Mouse (Mus musculus): Measurements from ENCODE around the gene Susd1. TPM values are rescaled to one million over a fixed set of nuclear protein-coding genes. Genes with fewer than 3 reads are reported as not detected.

Susd1 gene
- total and polyA plus RNA-seq, 3 experiments: 1.6 to 6.1 (median 4.1) TPM

DNA sequence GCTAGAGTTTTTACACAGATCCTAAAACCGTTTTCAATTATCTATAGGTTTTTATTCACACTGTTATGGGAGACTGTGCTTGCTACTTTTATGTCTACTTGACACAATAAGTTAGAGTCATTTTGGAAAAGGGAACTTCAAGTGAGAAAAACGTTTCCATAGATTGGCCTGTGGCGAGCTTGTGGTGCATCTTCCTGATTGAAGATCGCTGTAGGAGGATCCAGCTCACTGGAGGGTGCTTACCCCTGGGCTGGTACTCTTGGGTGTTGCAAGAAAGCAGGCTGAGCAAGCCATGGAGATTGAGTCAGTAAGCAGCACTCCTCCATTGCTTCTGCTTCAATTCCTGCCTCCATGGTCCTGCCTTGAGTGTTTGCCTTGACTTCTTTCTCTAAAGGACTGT is 2.5 kb downstream of the Susd1 start:
- peaks cover 5 to 14% of the 10 kb centered on the region in 2 experiments; a peak in 3 of 4 replicates for H3K4me1 ChIP-seq (ENCODE audit: control insufficient read depth in 1 of 2, insufficient read depth in 2 of 2)
- in situ Hi-C loops (cut with MboI; ENCODE audit: low pct_ligation_motif_present, low pct_unique_long_range_greater_than_20kb, low sequenced_read_pairs): no loop called here

DNA sequence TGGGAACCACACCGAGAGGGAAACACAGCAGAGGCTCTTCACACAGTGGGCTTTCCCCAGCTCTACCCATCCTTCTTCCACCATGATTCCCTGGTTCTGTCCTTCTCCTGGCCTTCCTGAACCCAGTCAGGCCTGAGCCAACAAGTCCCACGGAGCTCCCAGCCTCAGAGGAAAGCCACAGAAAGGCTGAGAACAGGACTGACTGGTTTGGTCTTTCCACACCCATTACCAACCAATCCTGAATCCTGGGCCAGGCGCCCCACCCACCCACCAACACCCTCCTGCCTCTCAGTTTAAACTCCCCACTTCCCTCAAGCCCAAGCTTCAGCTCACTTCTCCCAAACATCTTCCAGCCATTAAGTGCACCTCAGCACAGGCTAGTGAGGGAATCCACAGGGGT is 4.4 kb downstream of the Susd1 start:
- H3K79me2 ChIP-seq (replicated peaks; ENCODE audit: control insufficient read depth, extremely low read depth, insufficient read depth, poor library complexity, severe bottlenecking): no peaks in the 10 kb centered on the region
- peaks cover 1 to 3% of the 10 kb centered on the region in 2 experiments; a peak in 1 of 4 replicates for H3K4me1 ChIP-seq (ENCODE audit: control insufficient read depth in 1 of 2, insufficient read depth in 2 of 2)
- H3K27ac ChIP-seq (ENCODE audit: insufficient read depth, low read depth): no peak overlapping the region
- TF ChIP-seq UBTF (IDR thresholded peaks at IDR 0.05; ENCODE audit: low read depth, low read length) (no peak), USF1 (IDR thresholded peaks at IDR 0.05; ENCODE audit: low read depth, low read length) (no peak), CHD1 (IDR thresholded peaks at IDR 0.05; ENCODE audit: low read depth, low read length) (no peak)
- in situ Hi-C loops (cut with MboI; ENCODE audit: low pct_ligation_motif_present, low pct_unique_long_range_greater_than_20kb, low sequenced_read_pairs) (no loop called here), dilution Hi-C loops (cut with MboI; ENCODE audit: extremely low pct_ligation_motif_present, extremely low pct_unique_long_range_greater_than_20kb, low sequenced_read_pairs) (no loop called here)
- no peaks in the 10 kb centered on the region for H3K27me3 ChIP-seq (replicated peaks)
- no peak overlapping the region for H3K9ac ChIP-seq (ENCODE audit: insufficient read depth, low read depth)
- no peaks in the 10 kb centered on the region for H3K36me3 ChIP-seq (replicated peaks in 1 of 2; ENCODE audit: control insufficient read depth in 1 of 2, insufficient read depth in 1 of 2, low read length in 1 of 2)
- H3K4me3 ChIP-seq (replicated peaks in 1 of 3; ENCODE audit: low read depth in 2 of 3, low read length in 2 of 3, poor library complexity in 1 of 3): no peak overlapping the region
- DNase-seq (ENCODE audit: extremely low read depth): no peak
- H3K4me2 ChIP-seq (ENCODE audit: insufficient read depth, low read depth, poor library complexity, severe bottlenecking): no peak overlapping the region
- peaks cover 6% of the 10 kb centered on the region for H3K9me3 ChIP-seq (replicated peaks; ENCODE audit: low read length)

More for the DNA sequence above, 2.5 kb downstream of the Susd1 start:
- TF ChIP-seq TBP (conservative IDR thresholded peaks at IDR 0.05; ENCODE audit: low read depth, low read length) (no peak), MYC (IDR thresholded peaks at IDR 0.05; ENCODE audit: low read depth, low read length) (no peak), BHLHE40 (IDR thresholded peaks at IDR 0.05; ENCODE audit: low read depth, low read length) (no peak), USF2 (conservative IDR thresholded peaks at IDR 0.05; ENCODE audit: low read depth, low read length) (no peak), TCF12 (IDR thresholded peaks at IDR 0.05; ENCODE audit: low read depth, low read length) (no peak), POLR2AphosphoS2 (IDR thresholded peaks at IDR 0.05; ENCODE audit: low read depth, low read length) (no peak), NELFE (IDR thresholded peaks at IDR 0.05; ENCODE audit: low read depth, low read length) (no peak), RCOR1 (conservative IDR thresholded peaks at IDR 0.05; ENCODE audit: low read depth, low read length) (no peak), ZC3H11A (IDR thresholded peaks at IDR 0.05; ENCODE audit: low read depth, low read length) (no peak), CHD2 (IDR thresholded peaks at IDR 0.05; ENCODE audit: low read length) (no peak), ZNF384 (IDR thresholded peaks at IDR 0.05; ENCODE audit: low read depth, low read length) (no peak), GABPA (IDR thresholded peaks at IDR 0.05; ENCODE audit: insufficient replicate concordance, low read depth, low read length) (no peak), ETS1 (conservative IDR thresholded peaks at IDR 0.05; ENCODE audit: low read depth, low read length) (no peak)
- Histone ChIP-seq H3K36me3 (replicated peaks in 1 of 2; ENCODE audit: control insufficient read depth in 1 of 2, insufficient read depth in 1 of 2, low read length in 1 of 2) (no peaks in the 10 kb centered on the region), H3K27me3 (replicated peaks) (no peaks in the 10 kb centered on the region), H3K9ac (ENCODE audit: insufficient read depth, low read depth) (no peak overlapping the region), H3K4me3 (replicated peaks in 1 of 3; ENCODE audit: low read depth in 2 of 3, low read length in 2 of 3, poor library complexity in 1 of 3) (no peak overlapping the region), H3K27ac (ENCODE audit: insufficient read depth, low read depth) (no peak overlapping the region), H3K9me3 (replicated peaks; ENCODE audit: low read length) (peaks cover 6% of the 10 kb centered on the region), H3K4me2 (ENCODE audit: insufficient read depth, low read depth, poor library complexity, severe bottlenecking) (no peak overlapping the region), H3K79me2 (replicated peaks; ENCODE audit: control insufficient read depth, extremely low read depth, insufficient read depth, poor library complexity, severe bottlenecking) (no peaks in the 10 kb centered on the region)
- peak; percentile 16 for DNase-seq (ENCODE audit: extremely low read depth)
- dilution Hi-C loops (cut with MboI; ENCODE audit: extremely low pct_ligation_motif_present, extremely low pct_unique_long_range_greater_than_20kb, low sequenced_read_pairs): no loop called here
